24 mouse cellular contexts compared by ENCODE assay signal in the genomic region with DNA sequence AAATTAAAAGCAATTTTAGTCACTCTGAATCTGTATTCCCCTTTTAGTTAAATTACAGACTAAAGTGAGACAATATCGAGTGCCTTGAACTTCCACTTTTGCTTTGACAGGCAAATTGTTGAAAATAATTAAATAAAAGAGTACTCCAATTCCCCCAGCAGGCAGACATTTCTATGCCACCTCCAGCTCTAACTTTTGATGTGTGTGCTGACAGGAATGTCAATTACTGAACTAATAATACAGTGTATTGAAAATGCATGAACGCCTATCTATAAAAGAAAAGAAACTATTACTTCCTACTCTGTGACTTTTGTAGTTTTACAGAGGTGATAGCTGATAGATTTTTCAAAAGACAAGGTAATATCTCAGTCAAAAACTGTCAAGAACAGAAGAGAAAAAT.
"Had no signal": no experiment of that assay in that cellular context is flagged by ENCODE, and none has a peak within 500 bp of the region (broad histone marks: within the 10 kb centered on the region; RNA-seq: fewer than 3 reads in every experiment).

No protein-coding gene starts in this region.

- H3K9me3 ChIP-seq: limb, embryonic 10.5 days; limb, embryonic 13.5 days; liver, embryonic 12.5 days; liver, embryonic 15.5 days; lung, embryonic 15.5 days; megakaryocyte, embryonic 14.5 days; midbrain, embryonic 10.5 days; midbrain, embryonic 15.5 days; neural tube, embryonic 12.5 days; neural tube, embryonic 15.5 days had no signal

- H3K4me2 ChIP-seq: limb, embryonic 13.5 days; liver, embryonic 12.5 days; liver, embryonic 15.5 days; lung, embryonic 15.5 days; midbrain, embryonic 15.5 days; neural tube, embryonic 12.5 days; neural tube, embryonic 15.5 days had no signal

- H3K36me3 ChIP-seq: limb, embryonic 10.5 days; limb, embryonic 13.5 days; liver, embryonic 15.5 days; lung, embryonic 15.5 days; midbrain, embryonic 10.5 days; midbrain, embryonic 15.5 days; neural tube, embryonic 12.5 days; neural tube, embryonic 15.5 days had no signal

- ATAC-seq: liver, embryonic 12.5 days; midbrain, embryonic 15.5 days had no signal

- H3K4me3 ChIP-seq: layer of hippocampus, adult 2 months; limb, embryonic 10.5 days; limb, embryonic 13.5 days; liver, embryonic 12.5 days; liver, embryonic 15.5 days; lung, embryonic 15.5 days; megakaryocyte, embryonic 14.5 days; midbrain, embryonic 10.5 days; midbrain, embryonic 15.5 days; neural tube, embryonic 12.5 days; neural tube, embryonic 15.5 days had no signal

- H3K27me3 ChIP-seq: limb, embryonic 13.5 days; liver, embryonic 12.5 days; liver, embryonic 15.5 days; lung, embryonic 15.5 days; megakaryocyte, embryonic 14.5 days; midbrain, embryonic 15.5 days; neural tube, embryonic 12.5 days; neural tube, embryonic 15.5 days had no signal

- H3K27ac ChIP-seq: layer of hippocampus, adult 2 months; limb, embryonic 10.5 days; limb, embryonic 13.5 days; liver, embryonic 12.5 days; liver, embryonic 15.5 days; lung, embryonic 15.5 days; midbrain, embryonic 10.5 days; midbrain, embryonic 15.5 days; neural tube, embryonic 12.5 days; neural tube, embryonic 15.5 days; stomach, postnatal 0 days had no signal

- DNase-seq: kidney, postnatal 14 days; layer of hippocampus, adult 9-11 months; liver; lung, adult 18-20 months; lung, postnatal 10 days; lung, postnatal 36 days; right cerebral cortex, adult 18-20 months; right cerebral cortex, postnatal 14 days; right cerebral cortex, postnatal 4 days; thymus, adult 2 months; thymus, postnatal 14 days; thymus, postnatal 4 days had no signal

- H3K4me1 ChIP-seq: limb, embryonic 13.5 days; lung, embryonic 15.5 days; midbrain, embryonic 10.5 days; midbrain, embryonic 15.5 days; neural tube, embryonic 12.5 days; neural tube, embryonic 15.5 days had no signal

- H3K9ac ChIP-seq: limb, embryonic 13.5 days; liver, embryonic 12.5 days; liver, embryonic 15.5 days; lung, embryonic 15.5 days; midbrain, embryonic 15.5 days; neural tube, embryonic 12.5 days; neural tube, embryonic 15.5 days had no signal
